Mouse (Mus musculus) heart, adult 2 months (tissue): ENCODE measurements around the gene Grhl3.

Experiments used
- CTCF ChIP-seq: fragments of 200-600 bp; IDR thresholded peaks from 2 replicates; pipeline ENCODE4 v1.8.1; 2022; ENCODE audit warnings: antibody characterized with exemption, mild to moderate bottlenecking, moderate library complexity
- EP300 ChIP-seq: fragments of 200-500 bp; IDR thresholded peaks from 2 replicates; pipeline ENCODE4 v1.6.1; 2011; ENCODE audit warnings: low read depth, low read length, control low read depth; ENCODE audit not compliant: insufficient read depth
- POLR2A ChIP-seq: fragments of 200-500 bp; IDR thresholded peaks from 2 replicates; pipeline ENCODE4 v1.6.1; 2011; ENCODE audit warnings: mild to moderate bottlenecking, low read depth, low read length, control low read depth; ENCODE audit not compliant: insufficient read depth

GRCm38 (mm10) chr4:135549323-135549722 is 24.1 kb downstream of the Grhl3 start:
- TF ChIP-seq CTCF: no peak
- no peak for TF ChIP-seq POLR2A
- TF ChIP-seq EP300: no peak
